In the genomic region with DNA sequence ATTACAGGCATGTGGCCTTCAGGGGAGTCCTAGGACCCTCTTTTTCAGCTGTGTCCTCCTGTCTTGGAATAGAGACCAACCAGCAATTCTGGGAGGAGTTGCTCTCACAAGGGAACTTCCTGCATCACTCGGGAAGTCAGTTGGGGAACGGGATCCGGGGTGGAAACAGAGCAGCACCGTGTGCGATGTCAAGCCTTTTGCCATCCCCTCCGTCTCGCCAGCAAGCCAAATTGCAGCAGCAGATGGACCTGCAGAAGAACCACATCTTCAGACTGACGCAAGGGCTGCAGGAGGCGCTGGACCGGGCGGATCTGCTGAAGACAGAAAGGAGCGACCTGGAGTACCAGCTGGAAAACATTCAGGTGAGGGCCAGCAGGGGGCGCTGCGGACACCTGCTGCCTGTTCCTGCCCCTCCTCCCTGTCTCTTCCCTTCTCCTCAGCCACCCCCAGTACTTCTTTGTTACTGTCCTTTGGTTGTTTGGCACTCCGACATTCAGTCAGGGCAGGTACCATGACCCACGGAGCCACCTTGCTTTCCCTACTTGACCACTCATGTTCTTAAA, we compare ENCODE assay signal across 9 mouse cellular contexts. TPM values are rescaled to one million over a fixed set of nuclear protein-coding genes. Genes with fewer than 3 reads are reported as not detected.
A peak's percentile ranks its signal among the peaks of the same experiment; 100 is the strongest.
DNase-seq lines count a peak whose midpoint lies in the region; ATAC-seq and TF ChIP-seq lines count a peak whose summit lies in the region.
"Had no signal": no experiment of that assay in that cellular context is flagged by ENCODE, and none has a peak within 500 bp of the region (broad histone marks: within the 10 kb centered on the region; RNA-seq: fewer than 3 reads in every experiment).

No protein-coding gene starts in this region.

- ATAC-seq in hindbrain, embryonic 13.5 days (ENCODE audit: low FRiP score), result no peak
- no peak for ATAC-seq in limb, embryonic 11.5 days (ENCODE audit: insufficient number of reproducible peaks, low FRiP score, low TSS enrichment, low read depth)

- no peak for TF ChIP-seq POLR2A in MEL (IDR thresholded peaks at IDR 0.05; ENCODE audit: control insufficient read depth in 1 of 2, insufficient read depth in 1 of 2, low read depth in 1 of 2, low read length in 2 of 2, poor library complexity in 1 of 2)

- no peak; the same call in none of the 2 replicates for TF ChIP-seq RAD21 in MEL (IDR thresholded peaks at IDR 0.05; ENCODE audit: low read depth, low read length)

- H3K79me2 ChIP-seq in MEL (ENCODE audit: control insufficient read depth, insufficient read depth, low read length, poor library complexity), result no peaks in the 10 kb centered on the region

- peaks cover 94% of the 10 kb centered on the region for H3K36me3 ChIP-seq in hindbrain, embryonic 10.5 days
- peaks cover 10% of the 10 kb centered on the region for H3K36me3 ChIP-seq in hindbrain, embryonic 13.5 days
- peaks cover 5 to 6% of the 10 kb centered on the region in 2 experiments for H3K36me3 ChIP-seq in MEL (ENCODE audit: control insufficient read depth in 1 of 2, insufficient read depth in 2 of 2, low read length in 2 of 2)
- peaks cover 23% of the 10 kb centered on the region for H3K36me3 ChIP-seq in limb, embryonic 11.5 days (ENCODE audit: control insufficient read depth, insufficient read depth, low read length)

- H3K4me1 ChIP-seq in hindbrain, embryonic 10.5 days (replicated peaks), result peaks cover 13% of the 10 kb centered on the region
- peaks cover 17% of the 10 kb centered on the region for H3K4me1 ChIP-seq in hindbrain, embryonic 13.5 days (replicated peaks)
- peaks cover 0 to 2% of the 10 kb centered on the region in 2 experiments; a peak in 1 of 4 replicates for H3K4me1 ChIP-seq in MEL (ENCODE audit: control insufficient read depth in 1 of 2, insufficient read depth in 2 of 2, low read length in 2 of 2)
- no peaks in the 10 kb centered on the region for H3K4me1 ChIP-seq in limb, embryonic 11.5 days (ENCODE audit: control insufficient read depth, insufficient read depth, low read length)
- H3K4me1 ChIP-seq: midbrain, embryonic 12.5 days had no signal

- TF ChIP-seq EP300 in MEL (IDR thresholded peaks at IDR 0.05; ENCODE audit: low read depth in 1 of 2, low read length in 2 of 2), result no peak

- peak overlapping the region; percentile 4; the same call in 1 of the 2 replicates for H3K27ac ChIP-seq in hindbrain, embryonic 10.5 days
- no peak overlapping the region for H3K27ac ChIP-seq in hindbrain, embryonic 13.5 days
- no peak overlapping the region for H3K27ac ChIP-seq in MEL (ENCODE audit: control insufficient read depth, low read depth, low read length)
- H3K27ac ChIP-seq in limb, embryonic 11.5 days (replicated peaks; ENCODE audit: low read depth, low read length), result no peak overlapping the region
- H3K27ac ChIP-seq: midbrain, embryonic 12.5 days had no signal

- no peaks in the 10 kb centered on the region for H3K9me3 ChIP-seq in hindbrain, embryonic 10.5 days
- H3K9me3 ChIP-seq in hindbrain, embryonic 13.5 days, result no peaks in the 10 kb centered on the region
- H3K9me3 ChIP-seq in MEL (replicated peaks; ENCODE audit: insufficient read depth, low read length), result no peaks in the 10 kb centered on the region
- H3K9me3 ChIP-seq in limb, embryonic 11.5 days (ENCODE audit: control insufficient read depth, low read length), result no peaks in the 10 kb centered on the region
- H3K9me3 ChIP-seq: midbrain, embryonic 12.5 days had no signal

- TF ChIP-seq CTCF in MEL (IDR thresholded peaks at IDR 0.05 in 2 of 3, conservative IDR thresholded peaks at IDR 0.05 in 1 of 3; ENCODE audit: control insufficient read depth in 1 of 3, insufficient read depth in 1 of 3, low read depth in 2 of 3, low read length in 3 of 3, poor library complexity in 1 of 3, severe bottlenecking in 1 of 3), result peak; percentile 61 to 78 (median 70)

- no peak overlapping the region for H3K4me3 ChIP-seq in hindbrain, embryonic 10.5 days
- no peak overlapping the region for H3K4me3 ChIP-seq in hindbrain, embryonic 13.5 days
- no peak overlapping the region for H3K4me3 ChIP-seq in MEL (ENCODE audit: control insufficient read depth in 1 of 2, insufficient read depth in 1 of 2, low read depth in 2 of 2, low read length in 2 of 2)
- H3K4me3 ChIP-seq in limb, embryonic 11.5 days (ENCODE audit: low read depth, low read length), result no peak overlapping the region
- H3K4me3 ChIP-seq: midbrain, embryonic 12.5 days had no signal

- no peaks in the 10 kb centered on the region for H3K27me3 ChIP-seq in hindbrain, embryonic 10.5 days (ENCODE audit: insufficient read depth, poor library complexity, severe bottlenecking)
- H3K27me3 ChIP-seq in hindbrain, embryonic 13.5 days, result no peaks in the 10 kb centered on the region
- H3K27me3 ChIP-seq in MEL (ENCODE audit: control insufficient read depth in 1 of 2, insufficient read depth in 2 of 2, low read length in 2 of 2), result no peaks in the 10 kb centered on the region
- H3K27me3 ChIP-seq in limb, embryonic 11.5 days (ENCODE audit: control insufficient read depth, insufficient read depth, low read length), result no peaks in the 10 kb centered on the region
- H3K27me3 ChIP-seq: midbrain, embryonic 12.5 days had no signal

- no peak overlapping the region for H3K9ac ChIP-seq in hindbrain, embryonic 13.5 days
- H3K9ac ChIP-seq in MEL (ENCODE audit: control insufficient read depth, low read depth, low read length, poor library complexity, severe bottlenecking), result no peak overlapping the region
- no peak overlapping the region for H3K9ac ChIP-seq in limb, embryonic 11.5 days (ENCODE audit: low read length)
- H3K9ac ChIP-seq: midbrain, embryonic 12.5 days had no signal

- no peak overlapping the region for H3K4me2 ChIP-seq in hindbrain, embryonic 13.5 days
- H3K4me2 ChIP-seq in limb, embryonic 11.5 days (ENCODE audit: low read depth, severe bottlenecking), result no peak overlapping the region
- H3K4me2 ChIP-seq: midbrain, embryonic 12.5 days had no signal

- WGBS in hindbrain, embryonic 10.5 days, result 61% methylated on average over 16 of the region's 16 CpGs
- 64% methylated on average over 16 of the region's 16 CpGs for WGBS in hindbrain, embryonic 13.5 days
- WGBS in limb, embryonic 11.5 days, result 53% methylated on average over 16 of the region's 16 CpGs

- DNase-seq in hindbrain, embryonic 10.5 days (ENCODE audit: low spot score), result peak; percentile 21
- peak; percentile 57 for DNase-seq in MEL (ENCODE audit: low read depth, low spot score)
- peak; percentile 28 for DNase-seq in cerebellum, adult 8-10 months
- DNase-seq in limb, embryonic 11.5 days (ENCODE audit: low spot score), result peak; percentile 37
- peak; percentile 35 for DNase-seq in retina, postnatal 7 days (ENCODE audit: low read depth, low spot score)
- no peak for DNase-seq in layer of hippocampus, postnatal 10 days (ENCODE audit: low spot score in 2 of 2)
- no peak for DNase-seq in urinary bladder, adult 18-20 months (ENCODE audit: low spot score in 2 of 2)

TF ChIP-seq in MEL, 35 proteins besides CTCF, POLR2A, EP300 and RAD21:
- TF ChIP-seq POLR2AphosphoS2 (IDR thresholded peaks at IDR 0.05; ENCODE audit: low read length), result no peak
- peak; percentile 49 for TF ChIP-seq SMC3 (IDR thresholded peaks at IDR 0.05; ENCODE audit: low read depth, low read length)

RNA-seq across cellular contexts. Expression of gene Prkab1, which starts 45.1 kb away (rescaled TPM):
- 68.3 and 72.0 TPM in 2 replicates for polyA plus RNA-seq in hindbrain, embryonic 10.5 days (2016; fragmentation: Nextera tagmentation; extraction: Ambion mirVana)
- 54.8 and 55.0 TPM in 2 replicates for polyA plus RNA-seq in hindbrain, embryonic 13.5 days (2015; fragmentation: Nextera tagmentation; extraction: Ambion mirVana)
- 80.4 and 109 TPM in 2 replicates for total RNA-seq in MEL (2012; rRNA removed)
- polyA plus RNA-seq in MEL (2012; ENCODE audit: insufficient read depth in 1 of 2, insufficient read length in 2 of 2, low read depth in 1 of 2, low replicate concordance in 2 of 2, missing spikeins in 1 of 2), result 100 to 1,000 TPM in 1 of 2 experiments, not detected in 1; 175 TPM
- 67.1 and 70.5 TPM in 2 replicates for polyA plus RNA-seq in limb, embryonic 11.5 days (2014; fragmentation: Nextera tagmentation; extraction: Ambion mirVana)
- 10 to 100 TPM; 22.8 to 26.9 TPM for total RNA-seq in layer of hippocampus, postnatal 10 days (2021)

Comparison
In these comparisons a context has a peak if more than half of its experiments do, and no peak if none do; other contexts are left out.
1. DNase-seq: peak in hindbrain, embryonic 10.5 days (single experiment), MEL (single experiment), cerebellum, adult 8-10 months (single experiment), limb, embryonic 11.5 days (single experiment) and retina, postnatal 7 days (single experiment); none in layer of hippocampus, postnatal 10 days (0 of 2) and urinary bladder, adult 18-20 months (0 of 2).